Mouse (Mus musculus) CH12.LX (cell line): ENCODE results near the gene Tnfaip8l1. TPM values are rescaled to one million over a fixed set of nuclear protein-coding genes. Genes with fewer than 3 reads are reported as not detected.

Source experiments
- DNase-seq: peaks from one replicate; pipeline ENCODE4 v3.0.0-alpha.2; 2013; ENCODE audit errors: extremely low read depth
- H3K27ac ChIP-seq: 2 replicates; pipeline ENCODE4 v1.5.1; 2012; ENCODE audit warnings: low read depth, mild to moderate bottlenecking, control low read depth, moderate library complexity; ENCODE audit not compliant: insufficient read depth
- H3K27me3 ChIP-seq: replicated peaks from 2 replicates; pipeline ENCODE3; 2012; ENCODE audit warnings: inconsistent platforms
- H3K36me3 ChIP-seq, 2 experiments: replicated peaks in 1 of 2; 2 replicates each; pipeline versions ENCODE3 to v1.6.1; 2012; ENCODE audit warnings: inconsistent platforms in 1 of 2, low read length in 1 of 2, mild to moderate bottlenecking in 1 of 2, mixed read lengths in 1 of 2, moderate library complexity in 1 of 2; ENCODE audit not compliant: control insufficient read depth in 1 of 2, insufficient read depth in 1 of 2
- H3K4me1 ChIP-seq, 2 experiments: 2 replicates each; pipeline ENCODE4 v1.6.1; 2012; ENCODE audit warnings: inconsistent platforms in 1 of 2, moderate library complexity in 1 of 2; ENCODE audit not compliant: insufficient read depth in 2 of 2, control insufficient read depth in 1 of 2
- H3K4me2 ChIP-seq: 2 replicates; pipeline ENCODE4 v1.6.1; 2012; ENCODE audit warnings: low read depth, mild to moderate bottlenecking, control low read depth; ENCODE audit not compliant: poor library complexity, insufficient read depth, severe bottlenecking
- H3K4me3 ChIP-seq, 3 experiments: fragments of 150-350 bp in 1 of 3; sonication (generic) in 1 of 3; replicated peaks in 1 of 3; 2 replicates each; pipeline versions ENCODE3 to v1.5.1; 2011 to 2012; ENCODE audit warnings: low read depth in 2 of 3, low read length in 2 of 3, mild to moderate bottlenecking in 2 of 3, moderate library complexity in 2 of 3, control low read depth in 1 of 3, improper control_type of control experiment in 1 of 3, inconsistent platforms in 1 of 3, mixed read lengths in 1 of 3; ENCODE audit not compliant: poor library complexity in 1 of 3
- H3K79me2 ChIP-seq: replicated peaks from 2 replicates; pipeline ENCODE4 v1.6.1; 2012; ENCODE audit warnings: mild to moderate bottlenecking, moderate library complexity; ENCODE audit not compliant: control insufficient read depth, poor library complexity, insufficient read depth, severe bottlenecking; ENCODE audit errors: extremely low read depth
- H3K9ac ChIP-seq: 2 replicates; pipeline ENCODE4 v1.6.1; 2012; ENCODE audit warnings: low read depth, mild to moderate bottlenecking, control low read depth, moderate library complexity; ENCODE audit not compliant: insufficient read depth
- H3K9me3 ChIP-seq: replicated peaks from 2 replicates; pipeline ENCODE3; 2012; ENCODE audit warnings: low read length, inconsistent platforms, mixed read lengths
- BHLHE40 ChIP-seq: IDR thresholded peaks from 2 replicates; pipeline ENCODE4 v1.6.1; 2011; ENCODE audit warnings: mild to moderate bottlenecking, low read depth, low read length, improper control_type of control experiment
- CTCF ChIP-seq, 2 experiments: IDR thresholded peaks in 1 of 2; conservative IDR thresholded peaks in 1 of 2; 2 replicates each; pipeline ENCODE4 v1.5.1; 2011 to 2012; ENCODE audit warnings: low read depth in 2 of 2, low read length in 2 of 2, improper control_type of control experiment in 1 of 2, inconsistent platforms in 1 of 2, mild to moderate bottlenecking in 1 of 2, moderate library complexity in 1 of 2
- GABPA ChIP-seq: IDR thresholded peaks from 2 replicates; pipeline ENCODE4 v1.6.1; 2012; ENCODE audit warnings: low read depth, low read length, improper control_type of control experiment, inconsistent platforms; ENCODE audit not compliant: insufficient replicate concordance
- HCFC1 ChIP-seq: IDR thresholded peaks from 2 replicates; pipeline ENCODE4 v1.6.1; 2012; ENCODE audit warnings: low read depth, mild to moderate bottlenecking, inconsistent platforms, low read length, improper control_type of control experiment
- IRF4 ChIP-seq: IDR thresholded peaks from 2 replicates; pipeline ENCODE4 v1.6.1; 2014; ENCODE audit warnings: low read depth, mild to moderate bottlenecking, inconsistent platforms, low read length, improper control_type of control experiment
- KAT2A ChIP-seq: IDR thresholded peaks from 2 replicates; pipeline ENCODE4 v1.6.1; 2012; ENCODE audit warnings: low read length, improper control_type of control experiment, inconsistent platforms; ENCODE audit not compliant: insufficient replicate concordance
- MAFK ChIP-seq: IDR thresholded peaks from 2 replicates; pipeline ENCODE4 v1.6.1; 2011; ENCODE audit warnings: low read length, improper control_type of control experiment; ENCODE audit not compliant: insufficient replicate concordance
- MAX ChIP-seq: IDR thresholded peaks from 2 replicates; pipeline ENCODE4 v1.6.1; 2011; ENCODE audit warnings: low read length, improper control_type of control experiment
- MEF2A ChIP-seq: IDR thresholded peaks from 2 replicates; pipeline ENCODE4 v1.6.1; 2014; ENCODE audit warnings: low read depth, mild to moderate bottlenecking, inconsistent platforms, low read length, improper control_type of control experiment, borderline replicate concordance
- MXI1 ChIP-seq: IDR thresholded peaks from 2 replicates; pipeline ENCODE4 v1.6.1; 2011; ENCODE audit warnings: mild to moderate bottlenecking, low read depth, low read length, improper control_type of control experiment
- MYC ChIP-seq: IDR thresholded peaks from 2 replicates; pipeline ENCODE4 v1.6.1; 2011; ENCODE audit warnings: low read depth, mild to moderate bottlenecking, improper control_type of control experiment, low read length
- RAD21 ChIP-seq: IDR thresholded peaks from 2 replicates; pipeline ENCODE4 v1.6.1; 2011; ENCODE audit warnings: low read depth, mild to moderate bottlenecking, low read length, improper control_type of control experiment, moderate library complexity
- SIN3A ChIP-seq: IDR thresholded peaks from 2 replicates; pipeline ENCODE4 v1.6.1; 2012; ENCODE audit warnings: low read length, improper control_type of control experiment, inconsistent platforms
- SMC3 ChIP-seq: IDR thresholded peaks from 2 replicates; pipeline ENCODE4 v1.6.1; 2011; ENCODE audit warnings: low read depth, low read length, improper control_type of control experiment
- TBP ChIP-seq: conservative IDR thresholded peaks from 2 replicates; pipeline ENCODE4 v1.6.1; 2011; ENCODE audit warnings: low read depth, low read length, improper control_type of control experiment
- USF1 ChIP-seq: IDR thresholded peaks from 2 replicates; pipeline ENCODE4 v1.6.1; 2014; ENCODE audit warnings: low read depth, mild to moderate bottlenecking, inconsistent platforms, low read length, improper control_type of control experiment
- USF2 ChIP-seq: conservative IDR thresholded peaks from 2 replicates; pipeline ENCODE4 v1.6.1; 2011; ENCODE audit warnings: low read depth, low read length, improper control_type of control experiment
- ZMIZ1 ChIP-seq: IDR thresholded peaks from 2 replicates; pipeline ENCODE4 v1.6.1; 2012; ENCODE audit warnings: low read depth, mild to moderate bottlenecking, inconsistent platforms, low read length, improper control_type of control experiment
- ZNF384 ChIP-seq: IDR thresholded peaks from 2 replicates; pipeline ENCODE4 v1.6.1; 2012; ENCODE audit warnings: low read depth, low read length, improper control_type of control experiment, inconsistent platforms
- dilution Hi-C: fragments of 300-500 bp; cut with MboI; formaldehyde crosslinking; loops from 2 replicates; pipeline ENCODE4 v1.14.3; 2020; ENCODE audit warnings: low sequenced_read_pairs; ENCODE audit not compliant: extremely low pct_unique_long_range_greater_than_20kb, extremely low pct_ligation_motif_present
- in situ Hi-C: fragments of 300-500 bp; cut with MboI; formaldehyde crosslinking; loops from 3 replicates; pipeline ENCODE4 v1.14.3; 2019; ENCODE audit warnings: low sequenced_read_pairs, low pct_ligation_motif_present, low pct_unique_long_range_greater_than_20kb, mixed read lengths
- polyA plus RNA-seq: library from polyadenylated mRNA; unstranded; fragments of >175 nt; gene quantifications from 2 replicates; pipeline ENCODE4 v1.2.1, GENCODE M21; 2012; ENCODE audit warnings: low read depth; ENCODE audit not compliant: insufficient read length
- total RNA-seq, 2 experiments: library from RNA; depleted of rRNA; stranded (reverse); fragments of 300-350 nt in 1 of 2; fragments of >200 nt in 1 of 2; gene quantifications; 2 replicates each; pipeline ENCODE4 v1.2.3; 2012 to 2014

Gene Tnfaip8l1
- total and polyA plus RNA-seq, 3 experiments: 1.9 to 2.4 (median 2.0) TPM

- dilution Hi-C loops (no loop called here), in situ Hi-C loops (no loop called here)
- Histone ChIP-seq H3K4me2 (no peak overlapping the region), H3K79me2 (no peaks in the 10 kb centered on the region), H3K27me3 (no peaks in the 10 kb centered on the region), H3K4me1 (peaks cover 0 to 4% of the 10 kb centered on the region in 2 experiments; a peak in 2 of 4 replicates), H3K4me3 (no peak overlapping the region), H3K27ac (no peak overlapping the region), H3K9me3 (peaks cover 8% of the 10 kb centered on the region), H3K9ac (no peak overlapping the region), H3K36me3 (peaks cover 68 to 99% of the 10 kb centered on the region in 2 experiments)
- no peak for DNase-seq
- no peak for TF ChIP-seq USF2
- 0 out of 4 replicates have a peak, but pooled peaks of 1 of the 2 experiments have one; percentile 4 for TF ChIP-seq CTCF (conservative IDR thresholded peaks at IDR 0.05 in 1 of 2, IDR thresholded peaks at IDR 0.05 in 1 of 2; ENCODE audit: low read depth in 2 of 2, low read length in 2 of 2)
Observed at GRCm38 (mm10) chr17:56194357-56194756, 32.1 kb downstream of the Tnfaip8l1 start.

GRCm38 (mm10) chr17:56194765-56195164 is 32.5 kb downstream of the Tnfaip8l1 start:
- no peak for DNase-seq
- H3K9ac ChIP-seq: no peak overlapping the region
- peaks cover 65 to 95% of the 10 kb centered on the region in 2 experiments for H3K36me3 ChIP-seq
- H3K4me1 ChIP-seq: peaks cover 0 to 4% of the 10 kb centered on the region in 2 experiments; a peak in 2 of 4 replicates
- TF ChIP-seq MYC: no peak
- H3K27me3 ChIP-seq: no peaks in the 10 kb centered on the region
- H3K27ac ChIP-seq: no peak overlapping the region
- H3K79me2 ChIP-seq: no peaks in the 10 kb centered on the region
- in situ Hi-C loops (no loop called here), dilution Hi-C loops (no loop called here)
- peaks cover 8% of the 10 kb centered on the region for H3K9me3 ChIP-seq
- no peak overlapping the region for H3K4me3 ChIP-seq
- H3K4me2 ChIP-seq: no peak overlapping the region

DNA sequence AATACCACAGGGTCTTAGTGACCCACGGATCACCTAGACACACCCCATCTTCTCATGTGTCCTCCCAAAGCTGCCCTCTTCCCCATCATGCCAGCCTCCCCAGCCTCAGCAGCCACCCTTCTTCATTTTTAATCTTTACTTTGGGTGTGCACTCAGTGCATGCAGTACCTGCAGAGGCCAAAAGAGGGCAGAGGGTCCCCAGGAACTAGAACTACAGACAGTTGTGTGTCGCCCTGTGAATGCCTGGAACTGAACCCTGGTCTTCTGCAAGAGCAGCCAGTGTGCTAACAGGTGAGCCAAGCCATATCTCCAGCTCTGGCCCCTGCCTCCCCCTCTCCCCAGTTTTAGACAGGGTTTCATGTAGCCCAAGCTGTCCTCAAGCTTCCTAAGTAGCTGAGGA is 34.6 kb downstream of the Tnfaip8l1 start:
- peaks cover 0 to 4% of the 10 kb centered on the region in 2 experiments; a peak in 2 of 4 replicates for H3K4me1 ChIP-seq
- TF ChIP-seq GABPA (no peak), MAX (no peak), BHLHE40 (no peak), MAFK (no peak), MYC (no peak), IRF4 (no peak), ZMIZ1 (no peak), MEF2A (no peak), MXI1 (no peak), HCFC1 (no peak), USF1 (no peak), ZNF384 (no peak), SMC3 (peak; percentile 36), CTCF (conservative IDR thresholded peaks at IDR 0.05 in 1 of 2, IDR thresholded peaks at IDR 0.05 in 1 of 2; ENCODE audit: low read depth in 2 of 2, low read length in 2 of 2) (peak in 1 of 2 experiments; percentile 70; a peak in 3 of 4 replicates), KAT2A (no peak), TBP (no peak), SIN3A (no peak), RAD21 (peak; percentile 60)
- H3K79me2 ChIP-seq: no peaks in the 10 kb centered on the region
- H3K27ac ChIP-seq: no peak overlapping the region
- no peaks in the 10 kb centered on the region for H3K27me3 ChIP-seq
- H3K4me3 ChIP-seq: no peak overlapping the region
- dilution Hi-C loops: no loop called here
- no peak overlapping the region for H3K9ac ChIP-seq
- peaks cover 68 to 90% of the 10 kb centered on the region in 2 experiments for H3K36me3 ChIP-seq
- in situ Hi-C loops: no loop called here
- H3K9me3 ChIP-seq: peaks cover 8% of the 10 kb centered on the region
- no peak for DNase-seq
- H3K4me2 ChIP-seq: no peak overlapping the region
